Mouse (Mus musculus) kidney, adult 9 months (tissue): Measurements from ENCODE around the gene 4933415A04Rik.

Experiments used
- DNase-seq: peaks from one replicate; pipeline ENCODE4 v3.0.0; 2022

4933415A04Rik gene

GRCm38 (mm10) chr11:43586324-43587090 lies at the start of gene 4933415A04Rik:
TSS of gene 4933415A04Rik (plus strand) at chr11:43587040.
- DNase-seq = peak; percentile 77

- no peak for DNase-seq
These were observed 49.8 kb upstream of the 4933415A04Rik start for GRCm38 (mm10) chr11:43537074-43537473.

- no peak for DNase-seq
These were observed 47.0 kb upstream of the 4933415A04Rik start for GRCm38 (mm10) chr11:43539863-43540262.

DNA sequence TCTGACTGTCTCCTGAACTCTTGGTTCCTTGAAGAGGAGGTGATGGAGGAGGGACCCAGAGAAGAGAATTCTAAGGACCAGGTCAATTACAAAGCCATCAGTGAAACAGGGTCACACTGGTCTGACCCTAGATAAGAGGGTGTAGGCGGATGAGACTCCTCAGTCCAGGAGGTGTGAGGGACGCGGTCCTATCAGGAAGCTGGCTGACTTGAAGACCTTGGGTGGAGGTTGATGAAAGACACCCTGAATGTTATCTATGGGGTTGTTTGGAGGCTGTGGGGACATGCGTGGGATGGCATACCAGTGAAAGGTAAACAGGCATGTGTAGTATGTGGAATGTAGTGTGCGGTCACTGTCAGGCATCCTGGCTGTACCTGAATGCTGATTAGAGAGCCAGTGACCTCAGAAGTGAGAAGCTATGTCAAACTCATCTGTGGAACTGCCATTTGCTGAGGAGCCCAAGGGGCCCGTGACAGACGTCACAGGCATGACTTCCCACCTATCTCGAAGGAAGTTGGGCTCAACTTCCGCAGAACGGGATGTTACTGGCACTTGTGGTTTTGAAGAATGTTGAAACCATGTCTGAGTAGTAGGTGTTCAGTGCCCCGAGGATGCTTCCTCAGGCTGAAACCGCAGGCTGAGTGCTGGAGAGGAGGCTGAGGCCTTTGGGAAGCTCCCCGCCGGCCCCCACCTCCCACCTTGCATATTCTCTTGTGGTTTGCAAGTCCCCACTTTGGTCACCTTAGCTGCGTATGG lies 43.0 kb upstream of the 4933415A04Rik start:
- no peak for DNase-seq

DNA sequence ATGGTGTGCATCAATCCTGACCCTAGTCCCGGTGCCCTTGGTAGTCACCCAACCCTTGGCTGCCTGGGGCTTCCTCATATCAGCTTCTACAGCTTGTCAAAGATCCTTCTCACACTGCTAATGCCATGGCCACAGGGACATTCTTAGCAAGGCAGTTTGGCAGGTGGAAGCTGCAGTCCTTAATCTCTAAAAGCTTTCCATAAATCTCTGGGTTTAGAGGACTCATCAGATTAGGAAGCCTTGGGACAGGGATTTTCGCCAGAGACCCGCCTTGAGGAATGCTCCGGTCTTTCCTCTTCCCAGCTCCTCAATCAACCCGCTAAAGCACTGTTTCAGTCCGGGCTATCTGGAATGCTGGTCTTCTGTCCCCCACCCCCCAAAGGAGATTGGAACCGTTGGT lies 42.0 kb upstream of the 4933415A04Rik start:
- no peak for DNase-seq

DNA sequence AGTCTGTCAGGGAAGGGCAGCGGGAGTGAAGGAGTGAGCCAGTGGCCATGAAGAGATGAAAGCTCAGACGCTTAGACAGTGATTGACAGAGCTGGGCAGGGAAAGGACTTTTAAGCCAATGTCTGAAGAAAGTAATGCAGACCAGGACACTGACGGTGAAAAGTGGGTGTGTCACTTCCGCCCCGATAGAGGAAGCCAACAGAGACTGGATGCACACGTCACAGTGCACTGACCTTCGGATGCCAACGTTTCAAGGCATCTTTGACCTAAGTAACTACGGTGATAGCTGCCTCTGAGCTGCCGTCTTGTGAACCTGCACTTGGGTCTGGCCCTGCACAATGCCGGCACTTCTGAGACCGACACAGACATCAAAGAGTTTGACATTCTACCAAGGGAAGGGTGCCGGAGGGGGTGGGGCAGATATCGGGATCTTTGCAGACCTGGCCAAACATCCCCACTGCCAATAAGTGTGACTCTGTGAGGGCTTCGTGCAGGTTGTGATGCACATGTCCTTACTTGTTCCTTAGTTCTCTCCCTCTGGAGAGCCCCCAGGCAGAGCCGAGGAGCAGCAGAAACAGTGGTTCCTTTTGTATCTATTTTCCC lies 40.9 kb upstream of the 4933415A04Rik start:
- no peak for DNase-seq

DNA sequence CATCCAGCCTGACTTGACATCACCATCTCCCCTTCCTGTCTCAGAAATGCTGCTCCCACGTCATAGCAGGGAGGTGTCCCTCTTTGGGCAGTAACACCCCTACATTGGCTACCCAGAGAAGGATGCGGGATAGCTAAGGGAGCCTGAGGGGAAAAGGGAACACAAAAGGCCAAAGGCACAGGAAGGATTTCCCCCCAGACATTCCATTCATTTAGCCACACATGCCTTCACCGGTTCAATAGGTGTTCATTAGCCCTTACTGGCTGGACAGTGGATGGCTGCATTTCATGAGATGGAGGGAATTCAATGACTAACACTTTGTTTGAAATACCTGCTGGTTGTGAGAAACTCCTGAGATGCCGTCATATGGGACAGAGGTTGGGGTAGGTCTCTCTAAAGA lies 40.2 kb upstream of the 4933415A04Rik start:
- no peak for DNase-seq

DNA sequence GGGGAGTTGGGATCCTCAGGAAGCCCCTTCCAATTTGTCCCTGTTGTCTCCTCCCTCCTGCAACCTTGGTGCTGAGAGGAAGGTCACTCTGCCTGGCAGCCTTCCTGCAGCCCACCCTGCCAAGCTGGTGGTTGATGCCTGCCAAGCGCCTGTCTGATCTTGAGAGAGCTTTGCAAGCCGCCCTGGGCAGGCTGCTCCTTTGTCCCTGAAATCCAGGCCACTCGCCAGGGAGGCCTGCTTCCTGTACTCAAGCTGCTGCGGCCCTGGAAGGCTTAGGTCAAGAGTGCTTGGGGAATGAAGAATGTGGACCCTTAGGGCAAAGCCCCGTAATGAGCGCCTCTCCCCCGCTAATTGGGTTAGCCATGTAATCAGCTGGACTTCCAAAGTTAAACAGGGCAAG lies 38.7 kb upstream of the 4933415A04Rik start:
- no peak for DNase-seq

DNA sequence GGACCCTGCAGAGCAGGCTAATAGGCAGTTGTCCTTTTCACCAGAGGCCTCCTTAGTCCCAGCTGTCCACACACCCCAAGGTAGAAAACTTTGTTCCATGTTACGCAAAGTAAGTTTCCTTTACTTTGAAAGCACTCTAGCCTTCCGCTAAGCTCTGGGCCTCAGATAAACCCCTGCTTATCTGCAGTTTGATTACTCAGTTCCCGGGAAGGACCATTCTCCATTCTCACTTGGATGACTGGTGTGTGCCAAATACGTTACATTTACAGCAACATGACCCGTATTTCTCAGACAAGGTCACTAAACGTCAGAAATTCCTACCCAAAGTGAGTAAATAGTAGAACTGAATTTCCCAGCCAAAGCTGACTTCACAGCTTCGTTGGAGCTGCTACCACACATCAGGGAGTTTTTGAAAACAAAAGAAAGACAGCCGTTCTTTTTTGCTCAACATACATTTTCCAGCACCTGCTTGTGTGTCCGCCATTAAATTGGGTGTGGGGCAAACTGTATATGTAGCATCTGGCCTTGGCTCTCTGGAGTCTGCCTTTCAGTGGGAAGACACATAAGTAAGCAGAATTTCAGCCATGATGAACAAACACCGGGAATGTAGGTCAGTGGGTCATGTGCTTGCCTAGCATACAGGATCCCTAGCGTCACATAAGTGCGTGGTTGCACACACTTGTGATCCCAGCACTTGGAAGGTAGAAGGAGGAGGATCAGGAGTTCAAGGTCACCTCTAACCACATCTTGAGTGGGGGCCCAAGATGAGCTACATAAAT lies 38.0 kb upstream of the 4933415A04Rik start:
- no peak for DNase-seq

DNA sequence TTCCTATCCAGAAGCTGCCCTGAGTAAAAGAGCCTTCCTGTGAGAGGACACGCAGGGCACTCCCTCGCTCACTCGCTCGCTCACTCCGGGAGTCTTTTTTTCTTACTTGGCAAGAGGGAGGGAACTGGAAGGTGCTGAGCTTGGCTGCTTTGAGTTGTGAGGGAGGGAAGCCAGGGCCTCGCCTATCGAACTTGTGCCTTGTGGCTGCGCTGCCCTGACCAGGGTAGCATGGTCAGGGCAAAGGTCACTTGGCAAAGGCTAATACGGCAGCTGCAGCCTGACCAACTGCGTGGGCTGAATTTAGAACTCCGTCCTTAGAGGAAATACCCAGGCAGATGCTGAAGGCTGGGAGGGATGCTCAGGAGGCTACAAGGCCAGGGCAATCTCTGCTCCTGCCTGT lies 37.1 kb upstream of the 4933415A04Rik start:
- DNase-seq = peak; percentile 88

- DNase-seq = no peak
These were observed 35.1 kb upstream of the 4933415A04Rik start for GRCm38 (mm10) chr11:43551756-43552155.

DNA sequence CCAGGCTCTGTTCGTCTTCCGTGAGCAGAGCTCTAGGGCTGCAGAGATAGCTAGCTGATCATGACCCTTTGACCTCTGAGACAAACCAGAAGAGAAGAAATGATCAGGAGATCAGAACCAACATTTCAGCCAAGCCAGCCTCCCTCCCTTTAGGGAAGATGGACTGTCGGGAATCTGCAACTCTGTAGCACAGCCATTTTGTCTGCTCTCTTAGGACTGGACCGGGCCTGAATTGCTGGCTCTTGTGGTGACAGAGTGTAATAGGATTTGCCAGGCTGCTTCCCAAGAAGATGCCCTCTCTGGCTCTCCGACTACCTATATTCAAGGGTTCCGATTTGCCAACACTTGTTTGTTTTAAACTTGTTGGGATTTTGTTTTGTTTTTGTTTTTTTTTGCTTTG lies 34.2 kb upstream of the 4933415A04Rik start:
- DNase-seq = no peak

DNA sequence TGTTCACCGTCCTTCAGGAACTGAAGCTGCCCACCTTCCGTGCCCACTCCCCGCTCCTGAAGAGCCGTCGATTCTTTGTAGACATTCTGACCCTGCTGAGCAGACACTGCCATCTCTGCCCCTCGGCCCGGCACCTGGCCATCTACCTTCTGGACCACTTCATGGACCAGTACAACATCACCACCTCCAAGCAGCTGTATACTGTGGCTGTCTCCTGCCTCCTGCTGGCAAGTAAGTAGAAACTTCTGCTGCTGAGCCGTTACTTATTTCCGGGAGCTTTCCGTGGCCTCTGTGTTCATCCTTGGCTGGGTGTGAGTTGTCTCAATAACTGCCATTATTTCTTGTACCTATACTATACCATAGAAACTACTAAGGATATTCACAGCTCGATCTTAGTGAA lies 30.3 kb upstream of the 4933415A04Rik start:
- no peak for DNase-seq

- no peak for DNase-seq
These were observed 27.1 kb upstream of the 4933415A04Rik start for GRCm38 (mm10) chr11:43559515-43560292.

DNA sequence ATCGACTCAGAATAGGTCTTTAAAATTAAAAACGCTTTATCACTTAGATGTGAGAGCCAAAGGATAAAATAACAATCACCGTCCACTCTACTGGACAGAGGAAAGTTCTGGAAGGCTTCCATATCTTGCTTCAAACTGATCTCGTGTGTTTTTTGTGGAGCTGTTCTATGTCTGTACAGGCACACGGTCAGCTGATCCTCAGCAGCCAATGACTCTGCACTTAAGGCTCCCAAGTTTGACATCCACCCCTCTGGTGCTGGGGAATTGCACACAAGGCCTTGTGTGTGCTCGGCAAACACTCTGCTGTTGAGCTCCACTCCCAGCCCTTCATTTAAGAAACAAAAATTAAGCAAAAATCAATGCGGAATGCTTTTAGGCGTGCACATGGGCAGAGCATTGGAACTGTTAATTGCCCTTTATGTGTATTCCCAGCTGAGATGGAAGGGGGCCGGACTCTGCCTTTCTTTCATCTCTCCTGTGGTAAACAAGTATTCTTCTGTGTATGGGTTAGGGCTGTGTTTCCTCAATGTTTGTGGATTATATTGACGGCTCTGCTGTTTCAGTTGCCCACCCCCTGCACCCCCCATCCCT lies 23.1 kb upstream of the 4933415A04Rik start:
- DNase-seq = no peak

- no peak for DNase-seq
These were observed 21.4 kb upstream of the 4933415A04Rik start for GRCm38 (mm10) chr11:43565414-43565813.

- no peak for DNase-seq
These were observed 21.0 kb upstream of the 4933415A04Rik start for GRCm38 (mm10) chr11:43565852-43566251.

- no peak for DNase-seq
These were observed 20.1 kb upstream of the 4933415A04Rik start for GRCm38 (mm10) chr11:43566696-43567095.

- peak; percentile 60 for DNase-seq
These were observed 18.6 kb upstream of the 4933415A04Rik start for GRCm38 (mm10) chr11:43568263-43568662.

DNA sequence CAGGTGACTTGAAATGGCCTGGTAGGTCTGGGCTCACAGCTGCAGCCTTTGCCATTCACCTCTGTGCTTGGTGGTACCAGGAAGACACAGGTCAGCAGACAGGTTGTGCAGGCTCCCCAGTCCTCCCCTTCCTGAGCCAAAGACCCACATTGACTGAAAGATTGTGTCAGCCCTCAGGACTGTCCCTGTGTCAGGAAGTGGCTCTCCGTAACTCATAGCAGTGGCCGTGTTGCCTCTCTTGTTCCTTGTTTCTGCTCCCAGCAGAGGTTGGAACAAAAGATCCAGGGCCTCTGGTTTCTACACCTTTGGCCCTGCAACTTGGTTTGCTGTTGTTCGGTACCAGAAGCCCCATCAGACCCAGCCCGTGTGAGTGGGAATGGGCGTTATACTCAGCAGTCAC lies 17.7 kb upstream of the 4933415A04Rik start:
- no peak for DNase-seq

DNA sequence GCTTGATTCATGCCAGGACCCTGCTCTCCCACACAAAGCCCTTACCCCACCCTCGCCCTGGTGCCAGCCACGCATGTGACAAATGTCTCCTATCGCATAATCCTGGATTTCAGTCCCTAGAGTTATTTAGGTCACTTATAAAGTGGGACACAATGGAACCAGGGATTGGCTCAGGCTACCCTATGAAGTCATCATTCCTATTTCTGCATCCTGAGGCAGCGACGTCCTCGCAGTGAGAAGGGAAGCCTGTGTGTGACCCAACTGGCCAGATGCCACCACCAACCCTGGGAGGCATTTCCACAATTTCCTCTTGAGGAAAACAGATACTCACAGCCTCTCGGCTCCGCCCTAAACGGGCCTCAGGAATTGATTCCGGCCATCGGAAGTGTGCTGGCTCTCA lies 17.2 kb upstream of the 4933415A04Rik start:
- DNase-seq = peak; percentile 81

DNA sequence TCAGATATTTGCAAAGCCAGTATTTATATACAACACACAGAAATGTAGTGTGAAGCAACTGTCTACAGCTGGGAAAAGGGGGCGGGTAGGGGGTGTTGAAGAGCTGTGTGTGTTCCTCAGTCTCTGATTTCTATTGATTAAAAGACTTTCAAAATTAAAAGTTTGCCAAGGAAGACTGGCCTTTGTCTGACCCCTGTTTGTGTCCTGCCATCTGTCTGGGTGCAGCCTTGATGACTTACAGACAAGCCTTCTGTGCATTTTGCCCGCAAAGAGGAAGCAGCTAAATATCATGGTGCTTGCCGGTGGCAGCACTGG lies 11.8 kb upstream of the 4933415A04Rik start:
- no peak for DNase-seq
